Mouse (Mus musculus): Measurements from ENCODE around the gene Rfx8.

Gene Rfx8

GRCm38 (mm10) chr1:39734311-39734710 is 13.5 kb upstream of the Rfx8 start:
- peak; percentile 35 to 39 for DNase-seq

- DNase-seq, result no peak
These were observed 13.1 kb upstream of the Rfx8 start for GRCm38 (mm10) chr1:39733876-39734275.

DNA sequence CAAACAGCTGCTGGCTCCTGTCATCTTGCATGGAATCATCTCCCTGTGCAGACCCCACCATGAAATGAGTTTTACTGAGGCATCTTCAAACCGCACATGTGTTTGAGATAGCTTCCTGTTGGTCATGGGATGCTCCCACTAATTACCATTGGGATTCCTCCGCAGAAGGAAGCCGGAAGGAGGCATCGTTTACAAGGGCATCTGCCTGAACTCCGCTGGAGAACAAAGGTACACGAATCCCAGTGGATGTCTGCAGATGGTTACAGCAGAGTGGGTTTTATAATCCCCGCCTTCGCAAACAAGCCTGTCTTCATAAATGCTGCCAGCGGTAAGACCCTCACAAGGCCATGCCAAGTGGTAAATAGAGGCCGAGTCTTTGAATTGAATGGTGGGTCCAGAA is 11.3 kb upstream of the Rfx8 start:
- no peak for DNase-seq

- DNase-seq, result no peak
These were observed 10.7 kb upstream of the Rfx8 start for GRCm38 (mm10) chr1:39731543-39731942.

- no peak for DNase-seq
These were observed 10.1 kb upstream of the Rfx8 start for GRCm38 (mm10) chr1:39730868-39731267.

- no peak for DNase-seq
These were observed 9.1 kb upstream of the Rfx8 start for GRCm38 (mm10) chr1:39729919-39730318.

DNA sequence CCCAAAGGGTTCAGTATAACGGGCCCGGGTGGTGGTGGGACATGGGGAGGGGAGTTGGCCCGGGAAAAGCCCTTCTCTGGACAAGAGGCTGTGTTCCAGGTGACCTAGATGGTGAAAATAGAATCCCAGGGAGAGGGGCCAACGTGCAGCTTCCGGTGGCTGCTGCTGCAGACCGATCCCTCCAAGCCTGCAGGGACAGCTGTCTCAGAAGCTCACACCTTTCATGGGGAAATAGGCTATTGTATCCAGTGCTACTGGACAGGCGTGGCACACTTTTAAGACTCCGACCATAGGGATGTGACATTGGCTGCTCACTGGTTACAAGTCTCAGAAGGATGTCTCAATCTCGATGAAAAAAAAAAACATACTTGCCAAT is 542 bp upstream of the Rfx8 start:
- no peak for DNase-seq

DNA sequence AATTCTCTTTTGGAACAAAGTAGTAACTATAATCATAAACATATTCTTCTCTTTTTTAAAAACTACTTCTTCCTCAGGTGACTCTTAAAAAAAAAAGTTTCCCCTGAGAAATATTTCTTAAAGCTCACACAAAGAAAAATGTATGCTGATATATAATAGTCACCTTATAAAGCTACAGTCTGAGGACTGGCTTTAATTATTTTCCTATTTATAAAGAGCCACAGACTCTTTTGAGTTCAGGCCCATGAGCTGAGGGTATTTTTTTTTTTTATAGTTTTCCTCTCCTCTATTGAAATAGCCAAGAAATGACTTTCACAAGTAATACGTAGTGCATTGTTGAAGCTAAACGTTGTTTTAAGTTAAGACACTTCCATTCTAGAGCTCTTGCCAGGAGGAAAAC is 611 bp downstream of the Rfx8 start:
- DNase-seq, result no peak

DNA sequence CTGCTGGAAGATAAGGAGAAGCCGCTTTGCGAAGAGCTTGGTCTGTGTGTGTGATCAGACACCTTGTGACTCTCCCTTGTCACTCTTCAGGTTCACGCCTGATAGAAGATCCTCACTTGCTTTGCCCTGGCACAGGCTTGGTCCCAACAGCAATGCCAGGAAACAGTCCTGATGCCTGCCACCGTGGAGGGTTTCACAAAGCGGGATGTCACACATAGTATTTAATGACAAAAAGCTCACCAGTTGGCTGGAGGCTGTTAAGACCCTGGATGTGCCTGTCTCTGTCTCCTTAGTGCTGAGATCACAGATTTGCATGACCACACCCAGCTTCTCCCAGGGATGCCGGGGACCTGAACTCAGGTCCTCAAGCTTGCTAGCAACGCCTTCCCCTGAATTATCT is 5.2 kb downstream of the Rfx8 start:
- DNase-seq, result no peak

DNA sequence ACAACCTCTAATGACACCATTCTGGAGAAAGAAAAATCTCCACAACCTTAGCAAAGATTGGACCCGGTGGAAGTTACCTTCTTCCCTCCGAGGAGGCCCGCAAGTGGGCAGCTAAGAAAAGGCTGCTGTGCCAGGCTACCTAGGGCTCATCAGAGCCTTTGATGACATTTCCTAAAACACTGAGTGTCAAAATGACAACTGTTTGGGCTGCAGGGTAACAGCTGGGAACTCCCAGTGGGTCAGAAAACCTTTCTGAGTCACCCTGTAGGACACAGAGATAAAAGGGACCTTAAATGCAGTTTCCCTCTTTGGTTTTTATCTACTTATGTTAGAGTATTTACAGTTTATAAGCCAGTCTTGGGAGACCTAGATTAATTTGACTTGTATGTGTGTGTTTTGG is 6.1 kb downstream of the Rfx8 start:
- no peak for DNase-seq

- DNase-seq, result no peak
These were observed 6.7 kb downstream of the Rfx8 start for GRCm38 (mm10) chr1:39713842-39714658.

DNA sequence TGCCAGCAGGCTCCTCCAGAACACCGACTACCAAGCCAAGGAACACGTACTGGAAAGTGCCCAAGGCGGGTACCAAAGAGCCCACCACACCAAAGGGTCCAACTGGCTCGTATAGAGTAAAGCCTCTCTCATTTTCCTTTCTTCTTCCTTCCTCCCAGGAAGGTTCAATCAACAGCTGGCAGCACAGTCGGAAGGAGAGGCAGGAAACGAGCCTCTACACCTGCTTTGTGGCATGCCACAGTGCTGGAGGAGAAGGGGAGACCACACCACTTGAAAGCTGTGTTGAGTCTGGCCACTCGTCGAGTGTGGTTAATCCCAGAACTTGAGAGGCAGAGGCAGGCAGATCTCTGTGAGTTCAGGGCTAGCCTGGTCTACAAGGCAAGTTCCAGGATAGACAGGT is 7.5 kb downstream of the Rfx8 start:
- DNase-seq, result no peak

GRCm38 (mm10) chr1:39712261-39712660 is 8.5 kb downstream of the Rfx8 start:
- DNase-seq, result no peak

GRCm38 (mm10) chr1:39710604-39711003 is 10.2 kb downstream of the Rfx8 start:
- DNase-seq, result no peak

- DNase-seq, result no peak
These were observed 10.8 kb downstream of the Rfx8 start for GRCm38 (mm10) chr1:39710016-39710415.

- peak in 1 of 2 experiments; percentile 21 for DNase-seq
These were observed 12.0 kb downstream of the Rfx8 start for GRCm38 (mm10) chr1:39708778-39709177.

DNA sequence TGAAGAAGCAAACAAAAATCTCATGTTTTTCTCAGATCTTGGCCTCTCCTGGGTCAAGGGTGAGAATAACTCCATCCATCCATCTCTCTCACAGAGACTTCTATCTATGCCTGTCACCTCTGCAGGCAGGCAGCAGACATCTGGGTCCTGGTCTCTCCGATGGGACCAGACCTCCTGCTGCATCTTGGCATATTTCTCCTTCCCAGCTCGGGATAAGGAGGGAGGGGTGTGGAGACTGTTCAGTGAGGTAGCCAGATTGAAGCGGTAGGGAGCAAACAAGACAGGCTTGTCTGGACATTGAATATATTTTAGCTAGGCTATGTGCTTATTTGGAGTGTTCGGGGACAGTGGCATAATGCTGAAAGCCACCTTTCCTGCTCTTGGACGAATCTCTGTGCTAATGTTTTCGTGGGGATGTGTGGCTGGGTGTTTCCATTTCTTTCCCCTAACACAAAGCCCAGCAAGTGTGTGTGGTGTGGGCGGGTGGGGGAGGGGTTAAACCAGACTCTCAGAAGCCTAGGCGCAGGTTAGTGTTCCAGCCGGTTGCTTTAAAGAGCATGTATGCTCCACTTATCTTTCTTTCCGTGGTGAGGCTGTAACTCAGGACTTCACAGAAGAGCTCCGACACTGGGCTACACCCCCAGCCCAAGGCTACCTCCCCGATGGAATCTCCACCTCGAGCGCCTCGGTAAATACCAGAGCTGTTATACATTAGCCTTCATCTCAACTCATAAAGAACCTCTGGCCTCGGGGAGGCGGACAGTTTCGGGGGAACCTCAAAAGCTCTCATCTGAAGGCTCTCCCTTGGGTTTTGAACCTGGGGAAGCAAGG is 18.4 kb downstream of the Rfx8 start:
- no peak for DNase-seq

DNA sequence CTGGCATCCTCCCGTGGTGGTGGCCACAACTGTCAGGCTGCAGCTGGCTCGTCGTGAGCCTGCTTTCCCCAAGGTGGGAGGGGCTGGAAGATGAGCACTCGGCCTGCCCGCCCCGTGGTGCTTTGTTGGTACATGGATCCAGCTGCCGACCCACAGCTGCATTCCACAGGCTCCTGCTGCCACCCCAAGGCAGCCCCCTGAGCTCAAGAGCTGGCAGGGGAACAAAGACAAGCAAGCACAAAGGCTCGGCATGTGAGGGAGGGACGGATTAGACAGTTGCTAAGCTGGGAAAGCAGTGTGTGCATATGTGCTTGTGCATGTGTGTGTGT is 19.6 kb downstream of the Rfx8 start:
- DNase-seq, result no peak

DNA sequence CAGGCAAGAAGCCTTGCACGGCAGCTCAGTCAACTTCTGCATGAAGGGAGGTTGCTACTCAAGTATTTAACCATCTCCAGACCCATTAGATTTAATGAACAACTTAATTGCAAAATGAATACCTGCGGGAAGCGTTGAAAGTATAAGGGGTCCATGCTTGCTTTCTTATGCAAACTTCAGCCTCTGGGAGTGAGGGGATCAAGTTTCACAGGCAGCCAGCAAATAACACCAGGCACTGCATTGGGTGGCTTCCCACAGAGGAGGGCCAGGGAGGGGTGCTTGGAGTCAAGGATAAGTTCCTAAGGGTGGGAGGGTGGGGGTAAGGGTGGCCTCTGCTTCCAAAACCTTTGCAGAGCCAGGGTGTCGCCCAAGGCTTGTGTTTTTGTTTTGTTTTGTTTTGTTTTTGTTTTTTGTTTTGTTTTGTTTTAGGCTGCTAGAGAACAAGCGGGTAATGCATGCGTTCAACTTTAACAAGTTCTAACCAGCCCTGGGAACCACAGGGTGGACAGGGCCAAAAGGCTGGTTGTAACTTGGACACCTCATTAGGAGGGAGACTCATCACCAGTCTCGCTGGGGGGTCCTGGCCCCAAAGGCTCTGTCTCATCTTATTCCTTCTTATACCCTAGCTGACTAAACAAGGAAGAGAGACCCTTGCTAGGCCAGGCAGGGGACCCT is 20.1 kb downstream of the Rfx8 start:
- no peak for DNase-seq

- no peak for DNase-seq
These were observed 22.3 kb downstream of the Rfx8 start for GRCm38 (mm10) chr1:39698456-39698855.

DNA sequence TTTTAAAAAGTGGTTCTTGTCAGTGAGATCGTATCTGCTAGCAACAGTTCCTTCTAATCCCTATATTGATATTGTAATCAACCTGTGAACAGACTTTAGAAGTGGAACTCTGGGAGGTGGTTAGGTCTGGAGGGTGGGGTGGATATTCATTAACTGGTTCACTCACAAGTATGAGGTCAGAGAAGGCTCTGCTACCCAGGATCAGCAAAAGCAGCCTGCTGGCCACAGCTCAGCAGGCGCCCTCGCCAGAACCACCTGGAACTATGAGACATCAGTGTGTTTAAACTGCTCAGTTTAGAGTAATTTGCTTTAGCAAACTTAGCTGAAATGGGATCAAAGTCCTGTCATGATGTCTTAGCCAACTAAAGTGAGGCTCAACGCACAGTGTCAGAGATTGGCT is 25.6 kb downstream of the Rfx8 start:
- DNase-seq, result no peak

DNA sequence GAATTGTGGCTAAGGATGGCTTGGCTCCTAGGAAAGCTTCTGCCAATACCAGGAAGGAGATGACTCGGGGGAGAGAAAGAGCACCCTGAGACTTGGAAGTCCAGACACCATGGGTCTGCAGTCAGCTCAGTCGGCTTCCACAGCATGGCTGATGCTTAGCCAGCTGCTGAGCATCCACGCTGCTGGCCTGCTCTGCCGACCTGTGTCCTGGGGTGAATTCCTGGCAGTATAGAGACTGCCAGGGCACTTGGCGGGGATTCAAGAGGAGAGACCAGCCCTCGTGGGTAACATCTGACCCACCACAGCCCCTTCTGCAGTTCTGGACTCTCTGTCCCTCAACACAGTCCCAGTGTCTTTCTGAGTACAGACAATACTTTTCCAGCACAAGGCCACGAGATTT is 26.0 kb downstream of the Rfx8 start:
- DNase-seq, result no peak

- no peak for DNase-seq
These were observed 28.8 kb downstream of the Rfx8 start for GRCm38 (mm10) chr1:39691974-39692373.

GRCm38 (mm10) chr1:39691061-39691460 is 29.7 kb downstream of the Rfx8 start:
- no peak for DNase-seq

Measured in B cell, adult 2 months (primary cell).